Mouse (Mus musculus): ENCODE data around the gene Lmx1a.

DNA sequence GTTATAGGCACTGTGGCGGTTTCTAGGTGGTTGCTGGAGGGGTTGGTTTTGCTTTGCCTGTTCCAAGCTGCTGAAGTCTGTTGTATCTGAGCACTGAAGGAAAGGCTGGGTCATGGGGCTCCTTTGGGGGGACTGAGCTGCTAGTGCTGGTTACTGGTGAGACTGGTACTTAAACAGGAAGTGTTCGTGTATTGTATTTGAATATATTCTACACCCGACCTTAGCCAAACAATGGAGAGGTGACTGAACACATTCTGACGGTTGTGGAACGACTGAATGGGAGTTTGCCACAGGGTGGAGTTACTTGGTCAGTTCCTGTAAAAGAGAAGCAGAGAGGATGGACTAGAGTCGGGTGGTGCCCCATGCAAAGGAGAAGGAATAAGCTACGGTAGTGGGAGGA is 115.8 kb downstream of the Lmx1a start:
- TF ChIP-seq CTCF (IDR thresholded peaks at IDR 0.05; ENCODE audit: low read depth, low read length) (no peak), POLR2A (IDR thresholded peaks at IDR 0.05; ENCODE audit: borderline replicate concordance, low read depth, low read length) (no peak)

All from bone marrow macrophage, adult 2 months (primary cell).